Mouse (Mus musculus): ENCODE measurements around the gene Tex13c1. TPM values are rescaled to one million over a fixed set of nuclear protein-coding genes. Genes with fewer than 3 reads are reported as not detected.

Gene Tex13c1
- not detected for total RNA-seq (2018; cell fraction: chromatin; rRNA removed)
- total RNA-seq (2018; cell fraction: cytosol; rRNA removed), result not detected
- not detected for total RNA-seq (2018; cell fraction: nucleus; rRNA removed)
- not detected in 3 replicates for polyA plus RNA-seq (2018)

GRCm38 (mm10) chrX:43590860-43591259, at the start of gene Tex13c1:
TSS of gene Tex13c1 (plus strand) at chrX:43591160.
- Histone ChIP-seq H3K79me2 (ENCODE audit: inconsistent target) (no peaks in the 10 kb centered on the region), H3K27ac (no peak within 1 kb of the TSS), H3K4me3 (ENCODE audit: inconsistent target) (no peak within 1 kb of the TSS), H3K36me3 (ENCODE audit: inconsistent target) (no peaks in the 10 kb centered on the region)
- 62% methylated on average over 2 of the region's 3 CpGs for WGBS (ENCODE audit: missing documents)

Other genes with a start within 250 kb of the Tex13c1 start
- not detected in 3 replicates for gene Tenm1, start 162.0 kb upstream of the Tex13c1 start, polyA plus RNA-seq (2018)

Measured in macrophage (primary cell).